Mouse (Mus musculus) kidney, adult 18-20 months (tissue): ENCODE measurements at regions not wholly inside any gene's neighbourhood (a gene's known extent, or its start where the extent isn't known, plus 50 kb on each side); places are given as distances from the start of the nearest gene placed in this dataset.

ENCODE experiments used
- DNase-seq: peaks from one replicate; pipeline ENCODE4 v3.0.0; 2021

- DNase-seq = no peak
These were observed 59.1 kb upstream of the Cdc42ep3 start for GRCm38 (mm10) chr17:79414006-79414405.

DNA sequence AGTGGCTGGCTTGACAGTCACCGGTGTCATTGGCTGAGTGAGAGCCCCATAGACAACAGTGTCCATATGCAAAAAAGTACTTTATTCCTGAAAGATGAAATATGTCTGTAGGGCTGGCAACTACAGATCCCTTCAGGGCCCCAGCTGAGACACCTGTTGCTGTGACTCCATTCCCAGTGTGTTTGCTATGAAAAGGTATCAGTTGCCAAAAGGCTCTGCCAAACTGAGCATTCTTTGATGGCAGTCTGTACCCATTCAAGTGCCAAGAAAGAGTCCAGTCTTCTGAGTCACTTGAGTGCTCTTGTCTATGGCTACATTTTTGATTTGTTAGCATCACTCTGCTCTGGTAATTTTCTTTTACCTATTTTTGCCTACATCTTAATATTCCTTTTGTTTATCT is 63.1 kb upstream of the Cdc42ep3 start:
- no peak for DNase-seq

DNA sequence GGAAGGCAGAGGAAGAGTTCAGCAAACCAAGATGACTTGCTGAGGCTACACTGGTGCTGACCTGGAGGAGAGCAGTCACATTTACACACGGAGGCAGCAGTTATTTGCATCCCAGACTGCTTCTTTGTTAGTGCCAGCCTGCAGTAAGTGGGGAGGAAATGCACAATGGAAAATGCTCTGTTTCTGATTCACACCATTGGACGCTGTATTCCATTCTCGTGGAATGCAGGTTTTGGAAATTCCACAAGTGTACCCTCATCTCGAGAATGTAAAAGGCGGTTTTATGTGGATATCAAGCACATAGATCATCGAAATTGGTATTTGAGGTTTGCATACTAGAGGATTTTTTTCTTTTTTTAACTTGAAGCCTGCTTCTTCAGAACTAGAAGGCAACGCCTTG is 66.7 kb upstream of the Cdc42ep3 start:
- DNase-seq = no peak

DNA sequence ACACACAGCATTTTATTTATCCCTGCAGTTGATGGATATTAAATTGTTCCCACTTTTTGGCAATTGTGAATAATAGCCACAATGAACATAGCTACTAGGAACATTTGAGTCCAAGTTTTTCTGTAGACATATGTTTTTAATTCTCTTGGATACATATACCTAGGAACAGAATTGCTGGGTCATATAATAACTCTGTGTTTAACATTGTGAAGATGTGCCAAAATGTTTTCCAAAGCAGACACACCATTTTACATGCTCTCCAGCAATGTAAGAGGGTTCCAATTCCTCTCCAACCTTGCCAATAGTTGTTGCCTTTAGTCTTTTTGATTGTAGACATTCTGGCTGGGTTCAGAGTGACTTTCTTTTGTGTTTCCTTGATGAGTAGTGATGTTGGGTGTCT is 84.3 kb upstream of the Cdc42ep3 start:
- no peak for DNase-seq

DNA sequence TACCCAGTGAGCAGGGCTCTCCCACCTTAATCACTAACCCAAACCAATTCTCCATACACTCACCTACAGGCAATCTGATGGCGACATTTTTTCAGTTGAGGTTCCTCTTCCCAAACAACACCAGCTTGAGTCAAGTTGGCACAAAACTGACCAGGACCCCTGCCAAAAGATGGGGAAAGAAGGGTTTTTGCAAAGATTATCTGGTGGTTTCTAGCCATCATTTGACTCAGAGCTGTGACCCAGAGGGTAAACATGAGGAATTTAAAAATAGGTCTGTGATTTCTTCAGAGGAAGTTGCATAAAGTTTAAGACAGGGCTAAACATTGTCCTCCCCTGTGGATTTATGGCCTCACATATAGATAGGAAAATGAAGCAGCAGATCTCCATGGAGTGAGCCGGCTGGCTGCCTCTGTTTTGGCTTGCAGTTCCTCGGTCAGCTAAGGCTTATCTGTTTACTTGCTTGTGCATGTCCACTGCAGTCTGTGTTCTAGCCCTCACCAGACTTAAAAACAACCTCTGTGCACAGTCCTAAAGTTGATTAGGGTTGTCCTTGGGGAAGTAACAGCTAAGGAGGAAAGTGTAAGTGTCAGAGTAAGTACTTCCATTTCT is 87.7 kb upstream of the Cdc42ep3 start:
- no peak for DNase-seq

DNA sequence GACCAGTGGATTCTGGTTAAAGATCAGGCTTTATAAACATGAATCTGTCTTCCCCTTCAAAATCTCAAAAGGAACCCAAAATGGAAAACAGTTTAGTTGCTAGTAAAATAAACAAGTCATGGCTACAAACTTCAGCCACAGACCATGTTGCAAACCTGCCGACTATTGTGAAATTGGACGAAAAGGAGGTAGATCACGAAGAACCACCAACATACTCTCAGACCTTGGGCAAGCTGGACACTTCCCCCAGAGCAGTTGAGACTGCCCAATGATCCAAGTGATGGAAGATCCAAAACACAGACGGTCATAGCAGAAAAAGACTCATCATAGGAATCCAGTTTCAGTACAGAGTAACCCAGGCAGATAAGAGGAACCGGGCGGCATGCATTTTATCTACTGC is 92.3 kb upstream of the Cdc42ep3 start:
- DNase-seq = no peak

DNA sequence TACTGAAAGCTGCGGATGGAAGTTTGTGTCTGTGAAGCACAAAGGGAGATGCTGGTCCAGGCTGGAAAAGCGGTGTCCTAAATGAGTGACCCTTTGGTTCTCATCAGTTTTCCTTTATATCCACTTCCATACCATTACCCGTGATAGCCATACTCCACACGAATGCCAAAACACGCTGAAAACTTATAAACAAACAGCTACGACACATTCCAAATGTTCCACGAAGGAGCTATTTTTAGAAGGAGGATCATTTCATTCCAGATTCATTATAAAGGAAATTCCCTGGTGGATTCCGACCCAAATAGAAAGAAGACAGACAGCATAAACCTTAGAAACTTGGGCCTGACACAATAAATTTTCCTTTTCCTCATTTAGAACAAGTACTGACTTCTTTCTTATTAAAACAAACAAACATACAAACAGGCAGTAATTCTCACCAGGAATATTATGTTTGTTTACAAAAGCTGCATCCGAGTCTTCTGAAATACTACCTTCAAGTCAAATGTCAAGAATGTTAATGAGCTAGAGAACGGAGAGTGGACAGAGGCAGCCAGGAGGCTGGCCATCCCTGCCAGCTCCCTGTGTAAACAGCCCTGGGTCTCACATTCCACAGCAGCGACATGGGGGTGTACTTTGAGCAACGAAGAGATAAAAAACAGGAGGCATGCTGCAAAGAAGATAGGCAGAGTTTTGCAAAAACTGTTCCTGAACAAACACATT is 96.4 kb upstream of the Cdc42ep3 start:
- no peak for DNase-seq

GRCm38 (mm10) chr17:79453825-79454224 is 98.9 kb upstream of the Cdc42ep3 start:
- DNase-seq = no peak

DNA sequence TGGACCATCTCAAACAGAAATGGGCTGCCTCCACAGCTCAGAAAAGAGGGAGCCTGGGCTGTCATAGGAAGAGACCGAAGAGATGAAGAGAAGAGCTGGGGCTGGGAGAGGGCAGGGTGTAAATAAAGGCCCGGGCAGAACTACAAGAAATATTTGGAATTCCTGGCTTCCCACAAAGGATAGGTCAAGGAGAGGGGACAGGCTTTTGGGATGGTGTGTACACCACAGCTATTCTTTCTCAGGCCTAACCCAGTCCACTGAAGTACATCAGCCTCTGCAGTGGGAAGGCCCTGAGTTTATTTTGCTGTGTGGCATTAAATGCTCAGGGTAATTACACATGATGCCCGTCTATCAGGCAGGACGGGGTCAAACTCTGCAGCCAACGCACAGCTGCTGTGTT is 99.6 kb upstream of the Cdc42ep3 start:
- peak; percentile 17 for DNase-seq

DNA sequence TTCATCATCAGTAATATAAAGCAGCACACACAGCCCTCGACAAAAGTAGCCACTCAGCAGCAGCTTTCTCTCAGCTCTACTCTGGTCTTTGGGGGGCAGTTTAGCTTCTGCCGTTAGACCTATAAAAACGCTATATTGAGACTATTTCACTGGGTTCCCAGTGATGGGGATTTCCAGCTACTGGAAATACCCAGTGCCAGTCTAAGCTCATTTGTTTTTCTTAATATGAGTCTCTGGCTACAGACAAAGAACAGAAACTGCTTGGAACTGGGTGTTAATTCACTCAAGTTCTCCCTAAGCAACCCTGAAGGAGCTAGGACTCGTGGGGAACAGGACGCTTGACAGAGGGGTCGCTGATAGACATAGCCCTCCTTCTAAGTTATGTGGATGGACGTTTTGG is 100.3 kb upstream of the Cdc42ep3 start:
- DNase-seq = no peak

- DNase-seq = peak; percentile 30
These were observed 102.7 kb upstream of the Cdc42ep3 start for GRCm38 (mm10) chr17:79457636-79458035.

GRCm38 (mm10) chr17:79461681-79462091 is 106.8 kb upstream of the Cdc42ep3 start:
- DNase-seq = no peak

- DNase-seq = no peak
These were observed 108.3 kb upstream of the Cdc42ep3 start for GRCm38 (mm10) chr17:79463074-79463694.

GRCm38 (mm10) chr17:79465666-79466065 is 110.8 kb upstream of the Cdc42ep3 start:
- DNase-seq = no peak

DNA sequence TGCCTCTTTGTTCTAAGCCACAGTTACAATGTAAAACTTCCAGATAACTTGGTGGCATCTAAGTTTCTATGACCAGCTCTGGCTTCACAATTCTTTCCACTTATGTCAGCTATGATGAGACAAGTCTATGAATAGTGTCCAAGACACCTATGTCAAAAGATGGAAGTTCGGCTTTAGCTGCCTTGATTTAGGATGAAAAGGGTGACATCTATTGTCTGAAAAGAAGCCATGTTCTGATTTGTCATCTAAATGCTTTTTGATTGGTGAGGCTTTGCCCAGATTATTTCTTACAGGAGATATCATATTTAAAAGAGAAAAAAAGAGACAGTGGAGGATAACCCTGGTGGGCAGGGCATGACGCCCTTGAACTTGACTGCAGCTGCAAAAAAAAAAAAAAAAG is 116.7 kb upstream of the Cdc42ep3 start:
- no peak for DNase-seq

DNA sequence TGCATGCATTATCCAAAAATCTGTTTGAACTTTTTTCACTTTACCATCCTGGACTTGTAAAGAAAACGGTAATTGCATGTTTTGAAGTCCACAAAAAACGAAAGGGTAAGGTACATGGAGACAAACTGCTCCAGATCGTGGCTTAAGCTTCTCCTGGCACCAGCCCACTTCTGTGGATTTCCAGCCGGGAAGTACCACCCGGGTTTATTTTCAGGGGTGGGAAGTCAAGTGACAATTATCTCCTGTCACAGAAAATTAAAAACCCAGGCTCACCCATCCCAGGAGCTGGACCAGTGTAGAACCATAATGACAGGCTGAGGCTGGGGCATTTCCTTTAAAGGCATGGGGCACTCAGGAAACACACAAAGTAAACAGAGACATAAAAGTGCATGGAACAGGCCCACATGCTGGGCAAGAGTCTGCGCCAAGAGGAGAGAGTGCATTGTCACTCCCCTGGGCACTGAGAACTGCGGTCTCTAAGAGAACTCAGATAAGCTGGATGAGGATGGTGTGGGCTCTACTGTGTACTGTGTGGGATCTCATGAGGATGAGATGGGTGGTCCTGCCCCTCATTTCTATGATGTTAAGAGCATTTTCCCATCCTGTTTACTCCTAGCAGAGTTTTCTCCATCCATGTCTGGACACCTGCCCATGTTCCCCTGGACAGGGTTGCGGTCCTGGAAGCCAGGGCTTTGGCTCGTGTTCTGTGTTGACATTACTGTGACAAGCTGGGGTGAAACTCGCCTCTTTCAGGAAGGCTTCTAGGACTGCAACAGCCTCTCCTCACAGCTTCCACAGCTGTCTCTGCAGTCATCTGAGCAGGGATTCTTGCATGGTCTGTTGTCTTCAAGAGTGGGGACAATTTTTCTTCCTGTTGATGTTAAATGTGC is 117.5 kb upstream of the Cdc42ep3 start:
- DNase-seq = peak; percentile 12

GRCm38 (mm10) chr17:79476671-79477070 is 121.8 kb upstream of the Cdc42ep3 start:
- no peak for DNase-seq

DNA sequence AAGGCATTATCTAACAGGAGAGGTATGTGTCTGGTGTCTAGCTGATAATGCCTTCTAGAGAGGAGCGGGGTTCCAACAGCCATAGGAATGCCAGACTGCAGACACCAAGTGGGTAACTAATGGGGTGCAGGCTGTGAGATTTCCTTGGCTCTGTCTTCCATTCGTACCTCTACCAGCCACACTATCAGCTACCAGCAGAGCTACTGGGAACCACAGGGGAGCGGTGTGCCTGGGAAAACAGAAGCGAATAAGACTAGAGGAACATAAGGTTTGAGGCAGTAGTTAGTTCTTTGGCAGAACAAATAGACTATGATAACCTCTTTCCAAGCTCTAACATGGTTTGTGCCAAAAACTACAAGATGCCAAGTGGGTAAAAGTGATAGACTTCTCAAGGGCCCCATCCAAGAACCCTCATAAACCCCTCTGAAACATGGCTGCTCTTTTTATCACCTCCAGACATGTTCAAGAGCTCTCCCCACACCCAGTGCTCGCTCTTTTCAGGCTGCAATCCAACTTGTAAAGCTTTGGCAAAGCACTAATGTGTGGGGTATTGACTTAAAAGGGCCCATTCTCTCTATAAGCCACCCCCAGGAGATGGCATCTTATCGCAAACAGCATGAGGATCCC is 126.3 kb upstream of the Cdc42ep3 start:
- no peak for DNase-seq

DNA sequence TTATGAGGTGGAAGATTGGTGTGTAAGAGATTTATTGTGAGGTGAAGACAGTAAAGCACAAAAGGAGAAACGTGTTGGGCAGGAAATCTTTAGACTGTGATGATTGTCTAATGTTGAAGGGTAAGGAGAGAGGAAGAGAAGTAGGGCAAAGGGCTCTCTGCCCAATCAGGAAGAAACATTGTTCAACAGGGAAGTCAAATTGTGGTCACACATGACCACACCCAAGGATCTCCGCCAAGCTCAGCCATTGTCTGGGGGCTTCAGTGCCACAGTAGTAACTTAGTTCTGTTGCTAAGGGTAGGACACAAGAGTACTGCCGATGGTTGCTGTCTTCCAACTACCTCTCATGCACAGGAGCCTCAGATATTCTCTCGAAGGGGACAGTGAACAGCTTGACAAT is 127.0 kb upstream of the Cdc42ep3 start:
- no peak for DNase-seq

GRCm38 (mm10) chr17:79485239-79485638 is 126.4 kb upstream of the Rmdn2 start:
- no peak for DNase-seq

DNA sequence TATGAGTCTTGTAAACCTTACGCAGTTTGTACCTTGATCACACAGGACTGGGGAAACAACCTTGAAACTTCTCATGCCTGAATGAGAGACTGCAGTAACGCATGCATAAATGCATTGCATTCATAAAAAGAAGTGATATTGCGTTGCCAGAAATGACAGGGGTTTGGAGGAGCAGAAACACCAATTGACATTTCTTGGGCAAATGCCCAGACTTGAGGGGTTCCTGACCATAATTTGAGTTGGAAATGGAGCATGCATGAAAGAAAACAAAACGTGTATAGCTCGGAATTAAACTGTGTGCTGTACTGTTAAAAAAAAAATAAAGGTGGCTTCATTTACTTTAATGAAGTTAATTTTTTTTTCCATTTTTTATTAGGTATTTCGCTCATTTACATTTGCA is 122.4 kb upstream of the Rmdn2 start:
- DNase-seq = no peak

GRCm38 (mm10) chr17:79497629-79498028 is 114.0 kb upstream of the Rmdn2 start:
- DNase-seq = no peak

DNA sequence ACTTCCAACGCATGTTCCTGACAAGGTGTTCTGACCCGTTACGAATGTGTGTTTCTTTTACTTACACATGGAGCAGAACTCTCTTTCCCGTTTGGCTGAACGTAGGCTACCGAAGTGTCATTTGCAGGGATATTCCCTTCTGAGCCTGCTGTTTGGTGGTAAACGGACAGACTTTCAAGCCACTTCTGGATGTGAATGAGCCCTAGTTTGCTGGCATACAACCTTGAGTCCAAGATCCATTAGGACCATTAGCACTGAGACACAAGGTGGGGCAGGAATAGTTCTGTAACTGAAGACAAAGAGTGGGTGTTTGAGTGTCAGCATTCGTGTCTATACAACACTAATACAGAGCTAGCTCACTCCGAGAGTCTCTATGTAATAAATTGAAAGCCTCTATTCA is 113.3 kb upstream of the Rmdn2 start:
- no peak for DNase-seq
